Mouse (Mus musculus) neural tube, embryonic 11.5 days (tissue): ENCODE results near the gene Hcrtr1. TPM values are rescaled to one million over a fixed set of nuclear protein-coding genes. Genes with fewer than 3 reads are reported as not detected.

Source experiments
- ATAC-seq: fragments of 200-750 bp; cut with Nextera tagmentation; 2 replicates; pipeline ENCODE4 v1.8.0; 2017; ENCODE audit warnings: moderate number of reproducible peaks, mild to moderate bottlenecking, moderate TSS enrichment, moderate library complexity; ENCODE audit not compliant: insufficient read depth, low FRiP score, low TSS enrichment
- DNase-seq: peaks from one replicate; pipeline ENCODE4 v3.0.0-alpha.2; 2015; ENCODE audit warnings: low spot score
- H3K27ac ChIP-seq: fragments of 300-500 bp; sonication (generic); 2 replicates; pipeline ENCODE4 v1.5.1; 2014; ENCODE audit warnings: low read depth, mild to moderate bottlenecking, low read length
- H3K27me3 ChIP-seq: fragments of 300-500 bp; sonication (generic); 2 replicates; pipeline ENCODE4 v1.6.1; 2014; ENCODE audit warnings: mild to moderate bottlenecking, low read length, mixed read lengths; ENCODE audit not compliant: control insufficient read depth, insufficient read depth
- H3K36me3 ChIP-seq: fragments of 300-500 bp; sonication (generic); 2 replicates; pipeline ENCODE4 v1.6.1; 2014; ENCODE audit warnings: mild to moderate bottlenecking, low read length, moderate library complexity, mixed read lengths; ENCODE audit not compliant: control insufficient read depth, insufficient read depth
- H3K4me1 ChIP-seq: fragments of 300-500 bp; sonication (generic); 2 replicates; pipeline ENCODE4 v1.6.1; 2014; ENCODE audit warnings: low read length, mixed read lengths; ENCODE audit not compliant: control insufficient read depth, insufficient read depth
- H3K4me2 ChIP-seq: fragments of 300-500 bp; sonication (generic); 2 replicates; pipeline ENCODE4 v1.6.1; 2014; ENCODE audit warnings: low read depth, mild to moderate bottlenecking, moderate library complexity
- H3K4me3 ChIP-seq: fragments of 300-500 bp; sonication (generic); 2 replicates; pipeline ENCODE4 v1.5.1; 2014; ENCODE audit warnings: low read depth, low read length
- H3K9ac ChIP-seq: fragments of 300-500 bp; sonication (generic); 2 replicates; pipeline ENCODE4 v1.6.1; 2014; ENCODE audit warnings: mild to moderate bottlenecking, low read length
- H3K9me3 ChIP-seq: fragments of 300-500 bp; sonication (generic); 2 replicates; pipeline ENCODE4 v1.6.1; 2016; ENCODE audit warnings: low read length; ENCODE audit not compliant: control insufficient read depth
- WGBS: fragments of 180-500 bp; shearing (Covaris S2); extraction: QIAGEN DNeasy Blood & Tissue Kit; methylation state at CpG from one replicate; pipeline ENCODE4 v1.1.7; 2014; 5-methylcytosine and 5-hydroxymethylcytosine counted together
- polyA plus RNA-seq: library from polyadenylated mRNA; unstranded; fragments of >200 nt; fragmentation: Nextera tagmentation; extraction: Ambion mirVana; gene quantifications from 2 replicates; pipeline ENCODE4 v1.2.1, GENCODE M21; 2014

The Hcrtr1 gene
- polyA plus RNA-seq, 1 experiment from 2014 or later, result 0.20 TPM

DNA sequence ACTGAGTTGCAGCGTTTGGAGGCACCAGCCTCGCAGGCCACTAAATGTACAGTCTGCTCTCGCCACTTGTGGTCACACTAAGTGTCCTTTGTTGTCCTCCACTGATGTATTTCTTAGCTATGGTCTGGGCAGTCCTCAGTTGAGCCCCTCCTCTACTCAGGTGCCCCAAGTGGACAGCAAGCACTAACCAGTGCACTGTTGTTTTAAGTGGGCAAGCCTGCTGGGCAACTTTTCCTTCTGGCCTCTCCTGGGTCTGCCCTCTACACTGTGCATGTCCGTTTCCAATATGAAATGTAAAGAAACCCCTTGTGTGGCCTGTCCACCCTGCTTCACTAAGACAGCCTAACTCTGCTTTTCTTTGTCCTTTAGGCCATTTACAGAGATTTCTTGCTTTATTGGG is 15.0 kb downstream of the Hcrtr1 start:
- H3K4me3 ChIP-seq, result no peak overlapping the region
- H3K9ac ChIP-seq, result no peak overlapping the region
- H3K27ac ChIP-seq, result no peak overlapping the region
- DNase-seq (no peak), ATAC-seq (no peak)
- no peaks in the 10 kb centered on the region for H3K9me3 ChIP-seq
- no peaks in the 10 kb centered on the region for H3K4me1 ChIP-seq
- H3K27me3 ChIP-seq, result no peaks in the 10 kb centered on the region
- H3K36me3 ChIP-seq, result peaks cover 8% of the 10 kb centered on the region
- 83% methylated on average over 4 of the region's 4 CpGs for WGBS
- no peak overlapping the region for H3K4me2 ChIP-seq

DNA sequence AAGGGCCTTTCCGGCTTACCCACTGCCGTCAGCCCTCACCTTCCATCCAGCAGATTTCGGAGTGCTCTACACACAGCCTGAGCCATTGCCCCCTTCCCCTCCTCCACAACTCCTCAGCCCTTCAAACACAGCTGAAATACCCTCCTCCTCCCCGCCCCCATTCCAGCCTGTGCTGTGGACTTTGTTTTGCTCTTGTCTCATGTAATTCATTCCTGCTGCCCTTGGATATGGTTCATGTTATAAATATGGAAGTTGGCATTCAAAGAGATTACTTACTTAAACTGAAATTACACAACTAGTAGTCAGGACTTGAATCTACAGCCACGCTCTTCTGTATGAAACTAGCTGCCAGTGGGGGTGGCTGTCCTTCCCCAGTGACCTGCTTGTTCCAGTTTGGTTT is 16.1 kb downstream of the Hcrtr1 start:
- H3K27ac ChIP-seq, result no peak overlapping the region
- H3K4me2 ChIP-seq, result no peak overlapping the region
- no peak overlapping the region for H3K4me3 ChIP-seq
- no peak for ATAC-seq
- no peaks in the 10 kb centered on the region for H3K4me1 ChIP-seq
- 87% methylated on average over 5 of the region's 5 CpGs for WGBS
- H3K36me3 ChIP-seq, result peaks cover 8% of the 10 kb centered on the region
- no peaks in the 10 kb centered on the region for H3K9me3 ChIP-seq
- H3K9ac ChIP-seq, result no peak overlapping the region
- no peak for DNase-seq
- no peaks in the 10 kb centered on the region for H3K27me3 ChIP-seq

DNA sequence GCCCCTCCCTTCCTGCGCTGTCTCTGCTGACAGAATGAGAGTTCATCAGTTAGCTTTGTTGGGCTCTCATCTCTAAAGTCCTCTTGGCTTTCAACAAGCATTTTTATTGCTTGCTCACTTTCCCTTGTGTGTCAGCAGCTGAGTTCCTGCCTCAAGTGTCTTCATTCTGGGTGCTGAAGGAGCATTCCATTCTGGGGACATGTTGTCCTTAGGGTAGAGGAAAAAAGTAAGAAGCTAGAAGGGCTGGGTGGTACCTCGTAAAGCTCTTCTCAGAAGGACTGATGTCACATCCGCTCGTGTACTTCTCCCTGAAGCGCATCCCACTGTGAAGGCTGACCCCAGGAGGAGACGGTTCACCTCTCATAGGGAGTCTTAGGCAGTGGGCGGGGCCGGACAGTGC is 17.6 kb downstream of the Hcrtr1 start:
- Histone ChIP-seq H3K27me3 (no peaks in the 10 kb centered on the region), H3K36me3 (peaks cover 6% of the 10 kb centered on the region)
- no peak for ATAC-seq

DNA sequence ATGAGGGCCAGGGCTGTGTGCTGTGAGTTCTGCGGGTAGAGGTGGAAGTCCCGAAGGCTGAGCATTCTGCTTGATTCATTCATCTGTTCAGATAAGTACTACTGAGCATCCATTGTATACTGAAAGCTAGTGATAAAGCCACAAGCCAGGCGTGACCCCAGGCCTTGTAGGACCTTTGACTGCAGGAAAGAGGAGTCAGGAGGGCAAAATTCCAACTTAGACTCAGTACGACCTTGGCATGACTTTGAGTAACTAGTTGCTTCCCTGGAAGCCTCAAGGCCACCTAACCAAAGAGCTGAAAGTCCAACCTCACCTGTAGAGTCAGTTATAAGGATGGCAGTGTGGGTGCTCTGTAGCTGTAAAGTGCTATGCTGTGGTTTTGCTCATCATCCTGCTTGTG is 18.4 kb downstream of the Hcrtr1 start:
- no peak for DNase-seq
- H3K27me3 ChIP-seq, result no peaks in the 10 kb centered on the region
- no peak overlapping the region for H3K4me2 ChIP-seq
- WGBS, result 87% methylated on average over 4 of the region's 4 CpGs
- no peaks in the 10 kb centered on the region for H3K4me1 ChIP-seq
- H3K27ac ChIP-seq, result no peak overlapping the region
- no peak overlapping the region for H3K9ac ChIP-seq
- H3K4me3 ChIP-seq, result no peak overlapping the region
- H3K36me3 ChIP-seq, result peaks cover 6% of the 10 kb centered on the region
- H3K9me3 ChIP-seq, result no peaks in the 10 kb centered on the region
- ATAC-seq, result no peak

More for the DNA sequence above, 17.6 kb downstream of the Hcrtr1 start:
- no peak for DNase-seq
- no peak overlapping the region for H3K4me2 ChIP-seq
- H3K9me3 ChIP-seq, result no peaks in the 10 kb centered on the region
- H3K9ac ChIP-seq, result no peak overlapping the region
- no peak overlapping the region for H3K27ac ChIP-seq
- H3K4me1 ChIP-seq, result no peaks in the 10 kb centered on the region
- no peak overlapping the region for H3K4me3 ChIP-seq
- WGBS, result 69% methylated on average over 8 of the region's 8 CpGs

DNA sequence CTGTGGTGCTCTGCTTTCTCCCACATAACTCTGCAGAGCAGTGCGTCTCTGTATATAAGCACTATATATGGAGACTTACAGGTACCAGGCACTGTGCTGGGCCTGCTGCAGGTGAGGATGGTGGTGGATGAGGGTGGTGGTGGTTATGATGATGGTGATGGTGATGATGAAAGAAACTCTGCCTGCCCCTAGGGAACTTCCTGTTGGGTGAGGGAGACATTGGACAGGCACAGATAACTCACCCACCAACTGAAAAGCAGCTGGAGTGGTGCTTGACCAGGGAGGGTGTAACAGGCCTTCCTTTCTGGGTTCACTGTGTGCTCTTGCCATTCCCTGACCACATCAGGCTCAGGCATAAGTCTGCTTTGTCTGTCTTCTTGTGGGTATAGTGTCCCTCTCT is 26.4 kb downstream of the Hcrtr1 start:
- ATAC-seq (no peak), DNase-seq (no peak)
- H3K9me3 ChIP-seq, result no peaks in the 10 kb centered on the region
- H3K9ac ChIP-seq, result no peak overlapping the region
- H3K4me3 ChIP-seq, result no peak overlapping the region
- no peak overlapping the region for H3K27ac ChIP-seq
- WGBS, result 97% methylated on average over 1 of the region's 1 CpGs
- H3K4me1 ChIP-seq, result 0 out of 2 replicates have a peak, but pooled peaks cover 2% of the 10 kb centered on the region
- no peaks in the 10 kb centered on the region for H3K36me3 ChIP-seq
- H3K4me2 ChIP-seq, result no peak overlapping the region
- no peaks in the 10 kb centered on the region for H3K27me3 ChIP-seq

DNA sequence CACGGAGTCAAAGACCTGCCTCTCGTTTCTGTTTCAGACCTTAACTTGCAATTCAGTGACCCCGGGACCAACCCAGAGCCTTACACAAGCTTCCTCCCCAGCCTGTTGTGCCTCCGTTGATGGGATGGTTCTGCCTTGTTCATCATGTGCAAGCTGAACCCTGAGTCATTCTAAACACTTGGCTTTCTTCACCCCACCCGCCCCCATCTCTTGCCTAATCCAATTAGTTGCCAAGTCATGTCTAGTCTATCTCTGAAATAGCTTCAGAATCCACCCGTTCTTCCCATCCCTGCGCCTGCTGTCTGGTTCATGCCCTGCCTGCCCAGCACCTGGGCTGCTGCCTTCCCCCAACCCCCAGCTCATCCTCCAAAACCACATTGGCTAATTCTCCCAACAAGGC is 26.9 kb downstream of the Hcrtr1 start:
- ATAC-seq (no peak), DNase-seq (no peak)
- Histone ChIP-seq H3K27ac (no peak overlapping the region), H3K4me2 (no peak overlapping the region), H3K4me1 (0 out of 2 replicates have a peak, but pooled peaks cover 2% of the 10 kb centered on the region), H3K9ac (no peak overlapping the region), H3K36me3 (no peaks in the 10 kb centered on the region), H3K9me3 (no peaks in the 10 kb centered on the region), H3K4me3 (no peak overlapping the region), H3K27me3 (no peaks in the 10 kb centered on the region)
- WGBS, result 86% methylated on average over 7 of the region's 7 CpGs

DNA sequence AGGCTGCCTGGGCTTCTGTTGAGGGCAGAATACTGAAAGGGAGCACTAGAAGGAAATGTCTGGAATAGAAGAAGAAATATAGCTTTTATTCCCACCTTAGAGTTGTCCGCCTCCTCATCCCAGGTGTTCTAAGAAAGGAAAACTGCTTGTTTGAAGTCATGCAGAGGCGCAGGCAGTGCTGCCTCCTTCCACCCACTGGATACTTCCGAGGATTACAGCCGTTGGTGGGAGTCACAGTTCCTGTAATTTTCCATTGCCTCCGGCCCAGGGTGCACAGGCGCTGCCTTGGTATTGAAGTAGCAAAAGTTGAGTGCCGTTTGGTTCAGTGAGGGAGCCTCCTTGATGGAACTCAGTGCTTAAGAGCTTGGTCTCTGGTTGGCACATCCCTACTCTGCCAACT is 29.1 kb downstream of the Hcrtr1 start:
- DNase-seq (no peak), ATAC-seq (no peak)
- no peaks in the 10 kb centered on the region for H3K27me3 ChIP-seq

DNA sequence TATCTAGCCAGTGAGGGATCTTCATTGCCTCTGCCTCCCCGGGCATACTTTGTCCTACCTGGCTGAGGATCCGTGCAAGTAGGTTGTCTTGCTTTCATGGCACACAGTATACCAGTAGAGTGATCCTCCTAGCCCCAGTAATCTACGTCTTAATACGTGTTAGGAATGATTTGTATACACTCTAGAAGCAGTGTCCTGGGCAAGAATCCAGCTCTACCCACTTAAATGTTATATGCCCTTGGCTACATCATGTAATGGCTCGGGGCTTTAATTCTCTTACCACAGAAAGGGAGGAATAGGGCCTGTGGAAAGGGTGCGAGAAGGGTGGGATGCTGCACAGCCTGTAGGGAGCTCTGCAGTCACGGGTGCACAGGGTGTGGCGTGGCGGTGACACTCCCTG is 29.5 kb downstream of the Hcrtr1 start:
- Histone ChIP-seq H3K4me3 (no peak overlapping the region), H3K9me3 (no peaks in the 10 kb centered on the region), H3K4me2 (no peak overlapping the region), H3K27ac (no peak overlapping the region), H3K27me3 (no peaks in the 10 kb centered on the region), H3K4me1 (0 out of 2 replicates have a peak, but pooled peaks cover 2% of the 10 kb centered on the region), H3K9ac (no peak overlapping the region), H3K36me3 (no peaks in the 10 kb centered on the region)
- no peak for ATAC-seq
- no peak for DNase-seq
- WGBS, result 92% methylated on average over 9 of the region's 9 CpGs

More for the DNA sequence above, 29.1 kb downstream of the Hcrtr1 start:
- H3K9me3 ChIP-seq, result no peaks in the 10 kb centered on the region
- WGBS, result 92% methylated on average over 7 of the region's 7 CpGs
- H3K4me2 ChIP-seq, result no peak overlapping the region
- no peak overlapping the region for H3K9ac ChIP-seq
- H3K4me1 ChIP-seq, result 0 out of 2 replicates have a peak, but pooled peaks cover 2% of the 10 kb centered on the region
- H3K27ac ChIP-seq, result no peak overlapping the region
- no peaks in the 10 kb centered on the region for H3K36me3 ChIP-seq
- no peak overlapping the region for H3K4me3 ChIP-seq

DNA sequence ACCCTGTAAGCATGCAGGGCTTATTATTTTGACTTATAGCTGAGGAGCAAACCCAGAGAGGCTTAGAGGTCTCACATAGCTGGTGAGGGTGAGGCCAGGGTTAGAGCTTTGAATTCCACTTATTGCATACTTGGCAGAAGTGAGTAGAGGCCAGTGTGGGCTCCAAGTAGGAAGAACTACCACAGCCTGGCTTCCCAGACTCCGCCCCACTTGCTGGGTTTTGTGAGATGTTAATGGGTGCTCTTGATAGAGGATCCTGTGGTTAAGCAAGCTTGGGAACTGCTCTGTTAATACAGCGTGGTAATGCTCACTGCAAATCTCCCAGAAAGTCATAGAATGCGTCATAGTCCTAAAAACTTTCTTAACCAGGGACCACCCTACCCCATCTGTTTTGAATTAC is 30.2 kb downstream of the Hcrtr1 start:
- Histone ChIP-seq H3K27ac (no peak overlapping the region), H3K9ac (no peak overlapping the region)

More for the DNA sequence above, 30.2 kb downstream of the Hcrtr1 start:
- no peak for DNase-seq
- no peak for ATAC-seq
- Histone ChIP-seq H3K36me3 (no peaks in the 10 kb centered on the region), H3K9me3 (no peaks in the 10 kb centered on the region), H3K27me3 (no peaks in the 10 kb centered on the region), H3K4me1 (0 out of 2 replicates have a peak, but pooled peaks cover 2% of the 10 kb centered on the region), H3K4me2 (no peak overlapping the region), H3K4me3 (no peak overlapping the region)
- 89% methylated on average over 3 of the region's 3 CpGs for WGBS
